Mouse (Mus musculus): ENCODE results near the gene Tefm. TPM values are rescaled to one million over a fixed set of nuclear protein-coding genes. Genes with fewer than 3 reads are reported as not detected.

Gene Tefm
- polyA plus RNA-seq, 1 experiment = 2.2 TPM

DNA sequence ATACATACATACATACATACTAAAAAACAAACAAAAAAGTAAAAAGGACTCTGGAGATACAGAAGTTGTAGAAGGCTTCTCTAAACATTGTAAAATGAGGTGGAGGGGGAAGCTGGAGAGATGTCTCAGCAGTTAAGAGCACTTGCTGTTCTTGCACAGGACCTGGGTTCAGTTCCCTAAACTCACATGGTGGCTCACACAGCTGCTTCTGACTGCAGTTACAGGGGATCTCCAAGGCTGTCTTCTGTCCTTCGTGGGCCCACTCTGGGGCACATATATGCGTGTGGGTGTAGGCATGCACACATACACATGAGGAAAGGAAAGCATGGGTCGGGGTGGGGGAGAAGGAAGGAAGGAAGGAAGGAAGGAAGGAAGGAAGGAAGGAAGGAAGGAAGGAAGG is 27.7 kb upstream of the Tefm start:
- DNase-seq (ENCODE audit: low read depth in 1 of 2, low spot score in 2 of 2) = no peak
- H3K36me3 ChIP-seq (ENCODE audit: control insufficient read depth, insufficient read depth, low read length) = no peaks in the 10 kb centered on the region
- H3K27me3 ChIP-seq (ENCODE audit: control insufficient read depth, insufficient read depth, low read length) = no peaks in the 10 kb centered on the region
- peak overlapping the region; percentile 71 for H3K27ac ChIP-seq (ENCODE audit: insufficient read depth, low read length)
- peaks cover 12% of the 10 kb centered on the region for H3K4me1 ChIP-seq (ENCODE audit: control insufficient read depth, insufficient read depth, insufficient read length)
- WGBS = 42% methylated on average over 3 of the region's 3 CpGs
- no peak for TF ChIP-seq POLR2A (IDR thresholded peaks at IDR 0.05; ENCODE audit: low read depth, low read length)
- TF ChIP-seq CTCF (IDR thresholded peaks at IDR 0.05; ENCODE audit: extremely low read depth, insufficient read depth, insufficient read length, insufficient replicate concordance) = no peak
- H3K4me3 ChIP-seq (ENCODE audit: extremely low read depth, insufficient read depth, insufficient read length) = no peak overlapping the region

DNA sequence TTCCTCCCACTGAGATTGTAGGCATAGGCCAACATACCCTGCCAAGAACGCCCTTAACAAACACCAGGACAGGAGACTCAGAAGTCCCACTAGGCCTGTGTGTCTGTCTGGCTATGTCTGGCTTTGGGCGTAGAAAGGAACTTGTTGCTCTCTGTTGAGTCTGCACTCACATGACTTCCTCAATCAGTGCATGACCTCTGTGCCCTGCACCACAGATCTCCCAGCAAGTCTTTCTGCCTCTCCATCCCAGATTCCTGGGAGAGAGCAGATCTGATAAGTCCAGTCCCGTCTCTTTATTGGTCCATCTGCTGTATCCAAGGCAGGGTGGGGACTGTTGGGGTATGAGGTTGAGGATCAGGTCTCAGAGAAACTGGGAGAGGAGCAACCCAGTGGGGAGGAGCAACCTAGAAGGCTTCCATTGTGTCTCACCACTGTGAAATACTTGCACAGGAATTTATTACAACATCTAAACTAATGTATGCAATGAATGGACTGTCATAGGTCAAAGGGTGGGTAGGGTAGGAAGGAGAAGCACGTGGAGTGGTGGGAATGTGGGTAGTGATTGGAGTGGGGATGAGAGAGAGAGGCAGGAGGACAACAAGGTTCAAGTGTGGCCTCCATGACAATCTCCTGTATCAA is 26.8 kb upstream of the Tefm start:
- TF ChIP-seq POLR2A (IDR thresholded peaks at IDR 0.05; ENCODE audit: low read depth, low read length) (no peak), CTCF (IDR thresholded peaks at IDR 0.05; ENCODE audit: extremely low read depth, insufficient read depth, insufficient read length, insufficient replicate concordance) (no peak)
- Histone ChIP-seq H3K27ac (ENCODE audit: insufficient read depth, low read length) (peak overlapping the region; percentile 65), H3K27me3 (ENCODE audit: control insufficient read depth, insufficient read depth, low read length) (no peaks in the 10 kb centered on the region), H3K36me3 (ENCODE audit: control insufficient read depth, insufficient read depth, low read length) (no peaks in the 10 kb centered on the region), H3K4me3 (ENCODE audit: extremely low read depth, insufficient read depth, insufficient read length) (no peak overlapping the region), H3K4me1 (ENCODE audit: control insufficient read depth, insufficient read depth, insufficient read length) (peaks cover 12% of the 10 kb centered on the region)
- WGBS = 69% methylated on average over 4 of the region's 4 CpGs
- DNase-seq (ENCODE audit: low read depth in 1 of 2, low spot score in 2 of 2) = peak in 1 of 2 experiments; percentile 19

DNA sequence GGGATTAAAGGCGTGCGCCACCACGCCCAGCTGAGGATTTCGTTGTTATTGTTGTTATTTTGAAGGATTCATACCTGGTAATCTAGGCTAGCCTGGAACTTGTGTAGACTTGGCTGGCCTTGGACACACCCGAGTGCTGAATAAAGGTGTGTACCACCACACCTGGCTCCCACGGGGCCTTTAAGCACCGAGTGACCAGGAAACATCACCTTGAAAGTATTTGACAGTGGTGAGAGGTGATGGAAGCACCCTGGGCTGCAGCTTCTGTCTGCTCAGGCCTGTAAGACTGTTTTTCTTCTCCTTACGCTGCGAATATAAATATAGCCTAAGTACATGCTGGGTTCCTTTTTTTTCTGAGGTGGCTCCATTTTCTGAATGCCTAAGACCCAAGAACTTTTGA is 26.1 kb upstream of the Tefm start:
- DNase-seq (ENCODE audit: low read depth in 1 of 2, low spot score in 2 of 2) = no peak
- peak overlapping the region; percentile 58 for H3K27ac ChIP-seq (ENCODE audit: insufficient read depth, low read length)
- no peaks in the 10 kb centered on the region for H3K27me3 ChIP-seq (ENCODE audit: control insufficient read depth, insufficient read depth, low read length)
- H3K4me1 ChIP-seq (ENCODE audit: control insufficient read depth, insufficient read depth, insufficient read length) = peaks cover 12% of the 10 kb centered on the region
- H3K36me3 ChIP-seq (ENCODE audit: control insufficient read depth, insufficient read depth, low read length) = no peaks in the 10 kb centered on the region
- WGBS = 74% methylated on average over 9 of the region's 9 CpGs
- no peak overlapping the region for H3K4me3 ChIP-seq (ENCODE audit: extremely low read depth, insufficient read depth, insufficient read length)
- no peak for TF ChIP-seq POLR2A (IDR thresholded peaks at IDR 0.05; ENCODE audit: low read depth, low read length)
- TF ChIP-seq CTCF (IDR thresholded peaks at IDR 0.05; ENCODE audit: extremely low read depth, insufficient read depth, insufficient read length, insufficient replicate concordance) = no peak

DNA sequence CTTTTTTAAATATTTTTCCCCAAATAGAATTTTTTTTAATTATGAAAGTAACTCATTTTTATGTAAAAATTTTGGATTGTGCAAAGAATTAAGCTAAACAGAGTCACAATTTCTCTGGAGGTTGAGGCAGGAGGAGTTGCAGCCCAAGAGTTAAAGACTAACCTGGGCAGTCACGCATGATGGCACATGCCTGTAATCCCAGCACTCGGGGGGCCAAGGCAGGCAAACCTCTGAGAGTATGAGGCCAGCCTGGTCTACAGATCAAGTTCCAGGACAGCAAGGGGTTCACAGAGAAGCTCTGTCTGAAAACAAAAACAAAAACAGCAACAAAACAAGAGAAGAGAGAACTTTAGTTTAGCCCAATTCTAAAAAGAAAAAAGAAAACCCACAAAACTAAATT is 22.2 kb upstream of the Tefm start:
- Histone ChIP-seq H3K36me3 (ENCODE audit: control insufficient read depth, insufficient read depth, low read length) (no peaks in the 10 kb centered on the region), H3K4me1 (ENCODE audit: control insufficient read depth, insufficient read depth, insufficient read length) (peaks cover 8% of the 10 kb centered on the region; the same call in 1 of the 2 replicates), H3K4me3 (ENCODE audit: extremely low read depth, insufficient read depth, insufficient read length) (no peak overlapping the region), H3K27me3 (ENCODE audit: control insufficient read depth, insufficient read depth, low read length) (no peaks in the 10 kb centered on the region), H3K27ac (ENCODE audit: insufficient read depth, low read length) (no peak overlapping the region)
- WGBS = 66% methylated on average over 2 of the region's 2 CpGs
- TF ChIP-seq POLR2A (IDR thresholded peaks at IDR 0.05; ENCODE audit: low read depth, low read length) (no peak), CTCF (IDR thresholded peaks at IDR 0.05; ENCODE audit: extremely low read depth, insufficient read depth, insufficient read length, insufficient replicate concordance) (no peak)
- no peak for DNase-seq (ENCODE audit: low read depth in 1 of 2, low spot score in 2 of 2)

- H3K36me3 ChIP-seq (ENCODE audit: control insufficient read depth, insufficient read depth, low read length) = no peaks in the 10 kb centered on the region
Observed at GRCm38 (mm10) chr11:80163362-80164116, 21.6 kb upstream of the Tefm start.

DNA sequence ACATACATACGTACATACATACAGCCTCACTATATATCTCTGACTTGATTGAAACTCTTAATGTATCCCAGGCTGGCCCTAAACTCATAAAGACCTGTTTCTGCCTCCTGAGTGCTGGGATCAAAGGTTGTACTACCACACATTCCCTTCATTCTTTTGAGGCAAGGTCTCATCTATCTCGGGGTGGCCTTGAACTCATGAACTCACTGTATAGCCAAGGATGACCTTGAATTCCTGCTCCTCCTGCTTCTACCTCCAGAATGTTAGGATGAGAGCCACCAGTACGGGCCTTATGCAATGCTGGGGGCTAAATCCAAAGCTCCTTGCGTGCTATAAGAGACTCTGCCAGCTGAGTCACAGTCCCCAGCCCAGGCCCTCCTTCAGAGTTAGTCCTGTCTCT is 19.1 kb upstream of the Tefm start:
- no peak for DNase-seq (ENCODE audit: low read depth in 1 of 2, low spot score in 2 of 2)
- Histone ChIP-seq H3K4me1 (ENCODE audit: control insufficient read depth, insufficient read depth, insufficient read length) (no peaks in the 10 kb centered on the region), H3K27ac (ENCODE audit: insufficient read depth, low read length) (no peak overlapping the region), H3K4me3 (ENCODE audit: extremely low read depth, insufficient read depth, insufficient read length) (no peak overlapping the region), H3K36me3 (ENCODE audit: control insufficient read depth, insufficient read depth, low read length) (no peaks in the 10 kb centered on the region), H3K27me3 (ENCODE audit: control insufficient read depth, insufficient read depth, low read length) (no peaks in the 10 kb centered on the region)
- 92% methylated on average over 4 of the region's 4 CpGs for WGBS
- no peak for TF ChIP-seq CTCF (IDR thresholded peaks at IDR 0.05; ENCODE audit: extremely low read depth, insufficient read depth, insufficient read length, insufficient replicate concordance)
- no peak for TF ChIP-seq POLR2A (IDR thresholded peaks at IDR 0.05; ENCODE audit: low read depth, low read length)

More at GRCm38 (mm10) chr11:80163362-80164116, 21.6 kb upstream of the Tefm start:
- WGBS = 28% methylated on average over 7 of the region's 7 CpGs
- TF ChIP-seq POLR2A (IDR thresholded peaks at IDR 0.05; ENCODE audit: low read depth, low read length) = no peak
- no peak for TF ChIP-seq CTCF (IDR thresholded peaks at IDR 0.05; ENCODE audit: extremely low read depth, insufficient read depth, insufficient read length, insufficient replicate concordance)
- H3K4me3 ChIP-seq (ENCODE audit: extremely low read depth, insufficient read depth, insufficient read length) = no peak overlapping the region
- no peaks in the 10 kb centered on the region for H3K27me3 ChIP-seq (ENCODE audit: control insufficient read depth, insufficient read depth, low read length)
- H3K27ac ChIP-seq (ENCODE audit: insufficient read depth, low read length) = no peak overlapping the region
- no peak for DNase-seq (ENCODE audit: low read depth in 1 of 2, low spot score in 2 of 2)
- H3K4me1 ChIP-seq (ENCODE audit: control insufficient read depth, insufficient read depth, insufficient read length) = peaks cover 5% of the 10 kb centered on the region; the same call in 1 of the 2 replicates

- Histone ChIP-seq H3K4me1 (ENCODE audit: control insufficient read depth, insufficient read depth, insufficient read length) (peaks cover 3% of the 10 kb centered on the region; the same call in 1 of the 2 replicates), H3K27ac (ENCODE audit: insufficient read depth, low read length) (no peak overlapping the region), H3K4me3 (ENCODE audit: extremely low read depth, insufficient read depth, insufficient read length) (no peak overlapping the region), H3K36me3 (ENCODE audit: control insufficient read depth, insufficient read depth, low read length) (no peaks in the 10 kb centered on the region), H3K27me3 (ENCODE audit: control insufficient read depth, insufficient read depth, low read length) (peaks cover 4% of the 10 kb centered on the region; the same call in 1 of the 2 replicates)
- no peak for DNase-seq (ENCODE audit: low read depth in 1 of 2, low spot score in 2 of 2)
- no peak for TF ChIP-seq CTCF (IDR thresholded peaks at IDR 0.05; ENCODE audit: extremely low read depth, insufficient read depth, insufficient read length, insufficient replicate concordance)
- no peak for TF ChIP-seq POLR2A (IDR thresholded peaks at IDR 0.05; ENCODE audit: low read depth, low read length)
- WGBS = 84% methylated on average over 7 of the region's 7 CpGs
Observed at GRCm38 (mm10) chr11:80159018-80159417, 17.0 kb upstream of the Tefm start.
